Mouse (Mus musculus): Measurements from ENCODE around the gene Habp2. TPM values are rescaled to one million over a fixed set of nuclear protein-coding genes. Genes with fewer than 3 reads are reported as not detected.

The Habp2 gene
- 1.2 and 4.3 TPM in 2 replicates for polyA plus RNA-seq (2015; fragmentation: Nextera tagmentation; extraction: Ambion mirVana)

DNA sequence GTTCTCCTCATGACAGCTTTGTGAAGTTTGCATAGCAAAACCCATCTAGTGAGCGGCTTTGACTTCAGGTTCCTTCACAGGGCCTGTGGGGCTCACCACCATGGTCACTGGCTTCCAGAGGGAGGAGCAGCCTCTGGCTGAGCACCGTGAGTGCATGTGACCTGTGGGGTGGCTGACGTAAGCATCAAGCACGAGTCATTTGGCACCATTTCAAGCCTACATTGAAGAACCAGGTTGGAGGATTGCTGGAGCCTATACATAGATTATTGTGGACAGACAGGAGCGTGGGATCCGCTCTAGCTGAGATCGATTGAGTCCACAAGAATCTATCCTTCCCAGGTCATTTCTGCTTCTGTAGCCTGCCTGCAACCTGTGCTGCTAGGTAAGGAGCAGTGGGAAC, at the start of gene Habp2:
Habp2 (plus strand) TSS at position 272 of the 400 bp plus-strand sequence.
- Histone ChIP-seq H3K9me3 (no peaks in the 10 kb centered on the region), H3K36me3 (no peaks in the 10 kb centered on the region), H3K27me3 (replicated peaks) (peaks cover 3% of the 10 kb centered on the region; the same call in 1 of the 2 replicates), H3K9ac (no peak within 1 kb of the TSS), H3K4me3 (no peak within 1 kb of the TSS), H3K27ac (replicated peaks) (no peak within 1 kb of the TSS), H3K4me2 (no peak within 1 kb of the TSS), H3K4me1 (peaks cover 7% of the 10 kb centered on the region; the same call in 1 of the 2 replicates)
- 62% methylated on average over 7 of the region's 7 CpGs for WGBS
- ATAC-seq (ENCODE audit: extremely low read depth, insufficient number of reproducible peaks, low FRiP score, low TSS enrichment) = no peak

DNA sequence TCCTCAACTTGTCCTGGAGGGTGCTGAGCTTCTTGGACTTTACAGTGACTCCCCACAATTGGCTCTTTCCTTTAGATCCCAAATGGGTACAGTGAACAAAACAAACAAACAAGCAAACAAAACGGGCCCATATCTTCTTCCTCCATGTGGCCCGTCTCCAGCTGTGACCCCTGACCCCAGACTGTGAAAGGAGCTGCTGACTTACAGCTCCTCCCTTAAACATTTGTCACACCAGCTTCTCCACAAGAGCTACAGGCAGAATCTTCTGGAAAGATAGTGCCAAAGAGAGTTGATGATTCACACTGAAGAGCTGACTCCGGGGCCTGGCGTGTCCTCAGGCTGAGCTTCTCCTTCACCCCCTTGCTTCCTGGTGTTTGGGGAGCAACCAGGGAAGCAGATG, 48.4 kb upstream of the Habp2 start:
- H3K27me3 ChIP-seq (replicated peaks) = no peaks in the 10 kb centered on the region
- H3K4me1 ChIP-seq = peaks cover 8% of the 10 kb centered on the region
- no peak overlapping the region for H3K27ac ChIP-seq (replicated peaks)
- no peaks in the 10 kb centered on the region for H3K36me3 ChIP-seq
- H3K4me2 ChIP-seq = no peak overlapping the region
- WGBS = 53% methylated on average over 4 of the region's 4 CpGs
- no peak for ATAC-seq (ENCODE audit: extremely low read depth, insufficient number of reproducible peaks, low FRiP score, low TSS enrichment)
- no peak overlapping the region for H3K9ac ChIP-seq
- H3K9me3 ChIP-seq = no peaks in the 10 kb centered on the region
- H3K4me3 ChIP-seq = no peak overlapping the region

DNA sequence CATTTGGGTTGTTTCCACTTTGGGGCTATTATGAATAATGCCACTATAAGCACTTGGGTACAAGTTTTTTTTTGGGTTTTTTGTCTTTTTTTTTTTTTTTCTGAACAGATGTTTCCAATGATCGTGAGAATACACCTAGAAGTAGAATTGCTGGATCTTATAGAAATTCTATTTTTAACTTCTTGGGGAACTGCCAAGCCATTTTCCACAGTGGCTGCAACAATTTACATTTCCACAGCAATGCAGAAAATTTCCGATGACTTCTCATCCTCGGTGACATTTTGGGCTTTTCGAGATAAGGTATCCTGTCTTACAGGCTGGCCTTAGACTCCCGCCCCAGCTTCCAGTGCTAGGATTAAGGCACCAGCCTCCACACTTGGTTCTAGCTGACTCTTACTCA, 41.7 kb upstream of the Habp2 start:
- no peak for ATAC-seq (ENCODE audit: extremely low read depth, insufficient number of reproducible peaks, low FRiP score, low TSS enrichment)
- no peak overlapping the region for H3K4me3 ChIP-seq
- H3K27me3 ChIP-seq (replicated peaks) = no peaks in the 10 kb centered on the region
- no peak overlapping the region for H3K9ac ChIP-seq
- 59% methylated on average over 5 of the region's 5 CpGs for WGBS
- peaks cover 5% of the 10 kb centered on the region; the same call in 1 of the 2 replicates for H3K9me3 ChIP-seq
- H3K4me1 ChIP-seq = 0 out of 2 replicates have a peak, but pooled peaks cover 2% of the 10 kb centered on the region
- H3K4me2 ChIP-seq = no peak overlapping the region
- H3K27ac ChIP-seq (replicated peaks) = no peak overlapping the region
- no peaks in the 10 kb centered on the region for H3K36me3 ChIP-seq

DNA sequence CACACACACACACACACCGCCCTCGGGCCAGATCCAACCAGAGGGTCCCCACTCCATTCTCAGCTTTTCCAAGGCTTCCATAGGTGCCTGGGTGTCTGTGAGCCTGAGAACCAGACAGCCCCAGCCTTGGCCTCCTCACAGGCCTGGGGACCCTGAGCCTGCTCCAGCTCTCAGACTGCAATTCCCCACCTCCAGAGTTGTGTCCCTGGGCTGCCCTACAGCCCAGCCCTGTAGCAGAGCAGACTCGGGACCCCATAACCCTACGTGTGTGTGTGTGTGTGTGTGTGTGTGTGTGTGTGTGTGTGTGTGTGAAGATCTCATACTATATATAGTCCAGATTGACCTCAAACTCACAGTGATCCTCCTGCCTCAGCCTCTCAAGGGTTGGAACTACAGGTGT, 34.1 kb upstream of the Habp2 start:
- ATAC-seq (ENCODE audit: extremely low read depth, insufficient number of reproducible peaks, low FRiP score, low TSS enrichment) = no peak
- Histone ChIP-seq H3K9me3 (no peaks in the 10 kb centered on the region), H3K27ac (replicated peaks) (no peak overlapping the region)

DNA sequence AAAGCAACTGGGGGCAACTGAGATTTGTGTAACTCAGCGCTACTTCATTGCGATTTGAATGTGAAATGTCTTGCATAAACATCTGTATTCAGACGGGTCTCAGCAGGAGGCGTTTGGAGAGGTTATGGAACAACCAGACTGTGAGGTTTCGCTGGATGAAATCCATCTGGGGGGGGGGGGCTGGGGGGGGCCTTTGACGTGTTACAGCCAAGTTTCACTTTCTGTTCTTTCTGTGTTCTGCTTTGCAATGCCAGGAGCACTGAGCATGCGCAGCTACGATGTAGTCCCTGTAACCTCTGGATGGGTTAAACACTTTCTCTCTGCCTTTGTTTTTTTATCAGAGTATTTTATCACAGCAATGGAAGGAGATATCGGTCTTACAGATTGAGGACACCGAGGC, 33.7 kb upstream of the Habp2 start:
- ATAC-seq (ENCODE audit: extremely low read depth, insufficient number of reproducible peaks, low FRiP score, low TSS enrichment) = no peak
- Histone ChIP-seq H3K4me1 (peaks cover 4% of the 10 kb centered on the region; the same call in 1 of the 2 replicates), H3K4me2 (no peak overlapping the region), H3K27ac (replicated peaks) (no peak overlapping the region), H3K27me3 (replicated peaks) (peaks cover 13% of the 10 kb centered on the region), H3K36me3 (no peaks in the 10 kb centered on the region), H3K9ac (no peak overlapping the region), H3K4me3 (no peak overlapping the region), H3K9me3 (no peaks in the 10 kb centered on the region)
- WGBS = 66% methylated on average over 10 of the region's 10 CpGs

More for the DNA sequence above, 34.1 kb upstream of the Habp2 start:
- no peak overlapping the region for H3K4me2 ChIP-seq
- peaks cover 13% of the 10 kb centered on the region for H3K27me3 ChIP-seq (replicated peaks)
- 76% methylated on average over 4 of the region's 4 CpGs for WGBS
- no peaks in the 10 kb centered on the region for H3K36me3 ChIP-seq
- H3K4me3 ChIP-seq = no peak overlapping the region
- H3K4me1 ChIP-seq = peaks cover 4% of the 10 kb centered on the region; the same call in 1 of the 2 replicates
- H3K9ac ChIP-seq = no peak overlapping the region

DNA sequence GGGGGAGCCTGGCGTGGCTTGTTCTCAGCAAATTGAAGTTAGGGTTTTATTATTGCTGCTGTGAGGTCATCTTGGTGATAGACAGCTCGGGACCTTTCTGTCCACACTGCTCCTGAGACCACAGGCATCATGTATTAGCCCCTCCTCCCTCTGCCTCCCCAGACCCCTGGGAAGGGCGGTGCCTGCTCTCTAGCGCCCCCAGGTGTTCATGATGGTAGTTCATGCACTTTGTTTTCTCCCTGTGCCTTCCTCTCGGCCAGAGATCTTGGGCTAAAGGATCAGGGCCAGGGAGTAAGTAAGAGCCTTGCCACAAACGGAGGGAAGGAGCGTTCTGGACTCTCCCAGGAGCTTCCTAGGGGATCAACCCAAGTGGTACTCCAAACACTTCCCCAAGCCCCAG, 32.2 kb upstream of the Habp2 start:
- H3K27me3 ChIP-seq (replicated peaks) = peaks cover 13% of the 10 kb centered on the region

DNA sequence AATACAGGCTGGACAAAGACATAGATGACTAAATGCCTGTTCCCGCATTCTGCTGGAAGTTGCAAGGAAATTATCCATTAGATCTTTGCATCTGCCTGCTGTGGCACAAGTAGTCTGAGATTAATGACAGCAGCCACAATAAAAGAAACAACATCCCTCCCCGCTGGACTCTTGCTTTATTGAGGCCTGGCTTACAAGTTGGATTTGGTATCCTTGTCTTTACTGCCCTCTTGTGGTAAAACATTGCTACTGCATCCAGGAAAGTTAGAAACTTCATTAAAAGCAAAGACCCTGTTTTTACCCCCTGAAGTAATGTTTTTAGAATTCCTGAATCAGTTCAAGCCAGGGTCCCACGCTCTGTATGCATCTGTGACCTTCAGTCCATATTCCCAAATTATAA, 31.4 kb upstream of the Habp2 start:
- 36% methylated on average over 3 of the region's 3 CpGs for WGBS

More for the DNA sequence above, 32.2 kb upstream of the Habp2 start:
- Histone ChIP-seq H3K36me3 (no peaks in the 10 kb centered on the region), H3K27ac (replicated peaks) (no peak overlapping the region), H3K4me3 (no peak overlapping the region), H3K9ac (no peak overlapping the region), H3K4me2 (no peak overlapping the region), H3K4me1 (peaks cover 4% of the 10 kb centered on the region; the same call in 1 of the 2 replicates), H3K9me3 (no peaks in the 10 kb centered on the region)
- WGBS = 42% methylated on average over 7 of the region's 7 CpGs
- ATAC-seq (ENCODE audit: extremely low read depth, insufficient number of reproducible peaks, low FRiP score, low TSS enrichment) = no peak

DNA sequence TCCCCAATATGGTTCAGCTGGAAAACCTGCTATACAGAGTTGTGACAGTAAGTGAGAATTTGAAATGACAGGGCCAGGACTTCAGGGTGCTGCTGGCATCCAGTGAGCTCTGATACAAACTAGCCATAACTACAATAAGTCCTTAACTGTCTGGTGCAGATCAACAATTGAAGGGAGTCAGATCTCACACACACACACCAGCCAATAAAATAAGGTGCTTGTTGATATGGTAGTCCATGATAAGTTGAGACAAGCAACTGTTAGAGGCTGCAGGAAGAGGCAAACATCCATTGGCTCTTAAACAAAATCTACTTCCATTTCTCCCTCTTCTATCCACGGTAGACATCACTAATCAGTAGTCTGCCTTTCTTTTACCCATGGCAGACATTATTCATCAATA, 30.7 kb upstream of the Habp2 start:
- ATAC-seq (ENCODE audit: extremely low read depth, insufficient number of reproducible peaks, low FRiP score, low TSS enrichment) = no peak
- 32% methylated on average over 1 of the region's 1 CpGs for WGBS
- 0 out of 2 replicates have a peak, but pooled peaks cover 4% of the 10 kb centered on the region for H3K27me3 ChIP-seq (replicated peaks)

More for the DNA sequence above, 31.4 kb upstream of the Habp2 start:
- no peak for ATAC-seq (ENCODE audit: extremely low read depth, insufficient number of reproducible peaks, low FRiP score, low TSS enrichment)
- Histone ChIP-seq H3K4me3 (no peak overlapping the region), H3K4me1 (peaks cover 4% of the 10 kb centered on the region; the same call in 1 of the 2 replicates), H3K9ac (no peak overlapping the region), H3K27me3 (replicated peaks) (peaks cover 11% of the 10 kb centered on the region), H3K4me2 (no peak overlapping the region), H3K27ac (replicated peaks) (no peak overlapping the region), H3K9me3 (no peaks in the 10 kb centered on the region), H3K36me3 (no peaks in the 10 kb centered on the region)

DNA sequence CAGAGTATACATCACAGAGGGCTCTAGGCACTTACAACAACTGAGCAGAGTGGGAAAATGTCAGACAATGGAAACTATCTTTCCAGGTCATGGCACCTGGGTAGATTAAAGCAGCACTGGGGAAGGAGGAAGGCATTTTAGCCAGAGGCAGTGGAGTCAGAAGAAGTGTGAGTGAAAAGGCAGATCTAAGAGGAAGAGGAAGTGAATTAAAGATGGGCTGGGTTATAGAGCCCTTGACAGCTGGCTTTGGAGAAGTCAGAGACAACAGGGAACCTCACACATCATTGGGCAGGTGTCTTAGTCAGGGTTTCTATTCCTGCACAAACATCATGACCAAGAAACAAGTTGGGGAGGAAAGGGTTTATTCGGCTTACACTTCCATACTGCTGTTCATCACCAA, 30.2 kb upstream of the Habp2 start:
- no peak overlapping the region for H3K27ac ChIP-seq (replicated peaks)
- H3K9me3 ChIP-seq = no peaks in the 10 kb centered on the region
- H3K9ac ChIP-seq = no peak overlapping the region
- no peak overlapping the region for H3K4me2 ChIP-seq
- ATAC-seq (ENCODE audit: extremely low read depth, insufficient number of reproducible peaks, low FRiP score, low TSS enrichment) = no peak
- no peaks in the 10 kb centered on the region for H3K36me3 ChIP-seq
- H3K4me1 ChIP-seq = peaks cover 4% of the 10 kb centered on the region; the same call in 1 of the 2 replicates
- 0 out of 2 replicates have a peak, but pooled peaks cover 4% of the 10 kb centered on the region for H3K27me3 ChIP-seq (replicated peaks)
- no peak overlapping the region for H3K4me3 ChIP-seq
- 80% methylated on average over 1 of the region's 1 CpGs for WGBS

More for the DNA sequence above, 30.7 kb upstream of the Habp2 start:
- no peak overlapping the region for H3K9ac ChIP-seq
- H3K9me3 ChIP-seq = no peaks in the 10 kb centered on the region
- no peak overlapping the region for H3K4me2 ChIP-seq
- H3K36me3 ChIP-seq = no peaks in the 10 kb centered on the region
- H3K27ac ChIP-seq (replicated peaks) = no peak overlapping the region
- no peak overlapping the region for H3K4me3 ChIP-seq
- H3K4me1 ChIP-seq = peaks cover 4% of the 10 kb centered on the region; the same call in 1 of the 2 replicates

DNA sequence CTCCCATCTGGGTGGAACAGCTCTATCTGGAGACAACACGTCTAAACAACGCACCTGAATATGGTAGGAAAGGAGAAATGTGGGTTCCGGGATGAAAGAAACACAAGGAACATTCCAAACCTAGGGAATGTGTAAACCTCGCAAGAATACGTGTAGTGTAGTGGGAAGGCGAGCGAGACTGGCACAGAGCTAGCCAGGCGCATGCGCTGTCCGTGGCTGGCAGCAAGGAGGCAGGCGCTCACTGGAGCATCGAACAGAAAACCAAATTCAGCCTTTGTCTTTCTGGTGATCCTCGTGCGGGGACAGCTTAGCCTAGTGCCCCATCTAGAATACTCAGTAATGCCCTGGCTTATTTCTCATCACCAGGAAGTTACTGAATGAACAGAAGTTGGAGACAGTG, 23.2 kb upstream of the Habp2 start:
- Histone ChIP-seq H3K27ac (replicated peaks) (no peak overlapping the region), H3K9me3 (no peaks in the 10 kb centered on the region), H3K4me2 (no peak overlapping the region; the same call in 1 of the 2 replicates), H3K4me3 (no peak overlapping the region), H3K4me1 (peaks cover 23% of the 10 kb centered on the region), H3K9ac (no peak overlapping the region), H3K27me3 (replicated peaks) (no peaks in the 10 kb centered on the region), H3K36me3 (no peaks in the 10 kb centered on the region)
- 69% methylated on average over 14 of the region's 14 CpGs for WGBS
- ATAC-seq (ENCODE audit: extremely low read depth, insufficient number of reproducible peaks, low FRiP score, low TSS enrichment) = no peak

DNA sequence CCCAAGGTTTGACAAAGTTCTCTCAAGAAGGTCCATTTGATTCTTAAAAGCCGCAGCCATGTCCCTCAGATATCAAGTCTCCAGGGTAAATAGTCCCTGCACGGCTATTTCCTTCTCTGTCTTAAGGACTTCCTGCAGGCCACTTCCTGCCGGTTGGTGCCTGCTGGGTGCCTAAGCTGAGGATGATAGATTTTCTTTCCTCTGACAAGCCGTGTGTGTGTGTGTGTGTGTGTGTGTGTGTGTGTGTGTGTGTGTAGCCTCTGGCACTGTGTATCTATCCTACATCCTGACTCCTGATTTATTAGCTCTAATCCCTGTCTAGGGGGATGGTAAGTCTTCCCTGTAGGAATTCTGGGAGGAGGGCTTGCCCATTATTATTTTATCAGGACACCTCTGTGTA, 22.8 kb upstream of the Habp2 start:
- no peak overlapping the region for H3K4me2 ChIP-seq
- WGBS = 30% methylated on average over 4 of the region's 4 CpGs
- H3K4me1 ChIP-seq = peaks cover 23% of the 10 kb centered on the region
- no peak overlapping the region for H3K27ac ChIP-seq (replicated peaks)
- ATAC-seq (ENCODE audit: extremely low read depth, insufficient number of reproducible peaks, low FRiP score, low TSS enrichment) = no peak
- H3K4me3 ChIP-seq = no peak overlapping the region
- no peaks in the 10 kb centered on the region for H3K36me3 ChIP-seq
- H3K27me3 ChIP-seq (replicated peaks) = no peaks in the 10 kb centered on the region
- H3K9me3 ChIP-seq = no peaks in the 10 kb centered on the region
- no peak overlapping the region for H3K9ac ChIP-seq

DNA sequence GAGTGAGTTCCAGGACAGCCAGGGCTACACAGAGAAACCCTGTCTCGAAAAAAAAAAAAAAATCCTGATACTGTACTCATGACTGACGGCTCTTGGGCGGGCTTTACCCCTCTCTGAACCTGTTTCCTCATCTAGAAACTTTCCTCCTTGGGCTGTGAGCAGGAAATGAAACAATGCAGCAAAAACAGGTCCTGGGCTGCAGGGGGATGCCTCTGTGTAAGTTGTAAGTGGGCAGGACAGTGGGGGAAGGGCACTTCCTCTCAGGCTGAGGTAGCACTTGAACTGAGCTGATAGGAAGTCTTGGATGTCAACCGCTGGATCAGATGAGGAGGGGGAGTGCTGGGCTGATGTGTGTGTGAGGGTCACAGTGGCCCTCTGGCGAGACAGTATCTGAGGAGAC, 21.8 kb upstream of the Habp2 start:
- H3K9ac ChIP-seq = no peak overlapping the region
- H3K9me3 ChIP-seq = no peaks in the 10 kb centered on the region
- no peaks in the 10 kb centered on the region for H3K36me3 ChIP-seq
- H3K4me1 ChIP-seq = peaks cover 23% of the 10 kb centered on the region
- no peak overlapping the region for H3K4me3 ChIP-seq
- no peaks in the 10 kb centered on the region for H3K27me3 ChIP-seq (replicated peaks)
- 41% methylated on average over 5 of the region's 5 CpGs for WGBS
- H3K4me2 ChIP-seq = no peak overlapping the region
- no peak for ATAC-seq (ENCODE audit: extremely low read depth, insufficient number of reproducible peaks, low FRiP score, low TSS enrichment)
- no peak overlapping the region for H3K27ac ChIP-seq (replicated peaks)

All from heart, embryonic 13.5 days (tissue).